Mouse (Mus musculus) MEL (cell line): ENCODE measurements around the gene Lhpp. TPM values are rescaled to one million over a fixed set of nuclear protein-coding genes. Genes with fewer than 3 reads are reported as not detected.
A peak's percentile ranks its signal among the peaks of the same experiment; 100 is the strongest.

ENCODE experiments used
- DNase-seq: peaks from one replicate; pipeline ENCODE4 v3.0.0; 2011; ENCODE audit warnings: low read depth, low spot score
- H3K27ac ChIP-seq: 2 replicates; pipeline ENCODE4 v1.5.1; 2012; ENCODE audit warnings: low read depth, mild to moderate bottlenecking, control low read depth, low read length, moderate library complexity; ENCODE audit not compliant: control insufficient read depth
- H3K27me3 ChIP-seq, 2 experiments: fragments of 150-350 bp in 1 of 2; sonication (generic) in 1 of 2; 2 replicates each; pipeline ENCODE4 v1.6.1; 2012; ENCODE audit warnings: low read length in 2 of 2, mild to moderate bottlenecking in 2 of 2, improper control_type of control experiment in 1 of 2, moderate library complexity in 1 of 2; ENCODE audit not compliant: insufficient read depth in 2 of 2, control insufficient read depth in 1 of 2
- H3K36me3 ChIP-seq, 2 experiments: 2 replicates each; pipeline ENCODE4 v1.6.1; 2012 to 2014; ENCODE audit warnings: low read length in 2 of 2, improper control_type of control experiment in 1 of 2, inconsistent platforms in 1 of 2, mild to moderate bottlenecking in 1 of 2; ENCODE audit not compliant: insufficient read depth in 2 of 2, control insufficient read depth in 1 of 2
- H3K4me1 ChIP-seq, 2 experiments: fragments of 150-350 bp in 1 of 2; sonication (generic) in 1 of 2; 2 replicates each; pipeline ENCODE4 v1.6.1; 2012; ENCODE audit warnings: low read length in 2 of 2, improper control_type of control experiment in 1 of 2, mild to moderate bottlenecking in 1 of 2; ENCODE audit not compliant: insufficient read depth in 2 of 2, control insufficient read depth in 1 of 2
- H3K4me3 ChIP-seq, 2 experiments: fragments of 150-350 bp in 1 of 2; sonication (generic) in 1 of 2; 2 replicates each; pipeline ENCODE4 v1.5.1; 2012; ENCODE audit warnings: low read depth in 2 of 2, low read length in 2 of 2, mild to moderate bottlenecking in 2 of 2, moderate library complexity in 2 of 2, control low read depth in 1 of 2, improper control_type of control experiment in 1 of 2; ENCODE audit not compliant: control insufficient read depth in 1 of 2, insufficient read depth in 1 of 2
- H3K79me2 ChIP-seq: 2 replicates; pipeline ENCODE4 v1.6.1; 2012; ENCODE audit warnings: mild to moderate bottlenecking, low read length, moderate library complexity; ENCODE audit not compliant: control insufficient read depth, poor library complexity, insufficient read depth
- H3K9ac ChIP-seq: 2 replicates; pipeline ENCODE4 v1.6.1; 2012; ENCODE audit warnings: low read depth, mild to moderate bottlenecking, control low read depth, low read length, moderate library complexity; ENCODE audit not compliant: control insufficient read depth, poor library complexity, severe bottlenecking
- H3K9me3 ChIP-seq: fragments of 150-350 bp; sonication (generic); replicated peaks from 2 replicates; pipeline ENCODE4 v1.6.1; 2012; ENCODE audit warnings: mild to moderate bottlenecking, low read length, improper control_type of control experiment, moderate library complexity; ENCODE audit not compliant: insufficient read depth
- BHLHE40 ChIP-seq: IDR thresholded peaks from 2 replicates; pipeline ENCODE4 v1.6.1; 2012; ENCODE audit warnings: low read depth, mild to moderate bottlenecking, inconsistent platforms, low read length, improper control_type of control experiment, borderline replicate concordance
- CHD1 ChIP-seq: IDR thresholded peaks from 2 replicates; pipeline ENCODE4 v1.6.1; 2012; ENCODE audit warnings: low read depth, mild to moderate bottlenecking, inconsistent platforms, low read length, improper control_type of control experiment
- CHD2 ChIP-seq: IDR thresholded peaks from 2 replicates; pipeline ENCODE4 v1.6.1; 2011; ENCODE audit warnings: low read length, improper control_type of control experiment
- CTCF ChIP-seq, 3 experiments: IDR thresholded peaks in 2 of 3; conservative IDR thresholded peaks in 1 of 3; 2 replicates each; pipeline ENCODE4 v1.5.1; 2011 to 2012; ENCODE audit warnings: low read length in 3 of 3, low read depth in 2 of 3, mild to moderate bottlenecking in 2 of 3, improper control_type of control experiment in 1 of 3, inconsistent platforms in 1 of 3, mixed read lengths in 1 of 3, moderate library complexity in 1 of 3; ENCODE audit not compliant: control insufficient read depth in 1 of 3, insufficient read depth in 1 of 3, poor library complexity in 1 of 3, severe bottlenecking in 1 of 3
- E2F4 ChIP-seq: IDR thresholded peaks from 2 replicates; pipeline ENCODE4 v1.6.1; 2011; ENCODE audit warnings: low read depth, low read length, improper control_type of control experiment, borderline replicate concordance
- EP300 ChIP-seq, 2 experiments: IDR thresholded peaks; 2 replicates each; pipeline ENCODE4 v1.6.1; 2011; ENCODE audit warnings: improper control_type of control experiment in 2 of 2, low read length in 2 of 2, low read depth in 1 of 2, mild to moderate bottlenecking in 1 of 2
- ETS1 ChIP-seq: IDR thresholded peaks from 2 replicates; pipeline ENCODE4 v1.6.1; 2012; ENCODE audit warnings: low read depth, mild to moderate bottlenecking, inconsistent platforms, low read length, improper control_type of control experiment, moderate library complexity
- GABPA ChIP-seq: IDR thresholded peaks from 2 replicates; pipeline ENCODE4 v1.6.1; 2012; ENCODE audit warnings: low read depth, mild to moderate bottlenecking, inconsistent platforms, low read length, improper control_type of control experiment, moderate library complexity
- JUND ChIP-seq: IDR thresholded peaks from 2 replicates; pipeline ENCODE4 v1.6.1; 2011; ENCODE audit warnings: low read depth, mild to moderate bottlenecking, improper control_type of control experiment, low read length
- KAT2A ChIP-seq: conservative IDR thresholded peaks from 2 replicates; pipeline ENCODE4 v1.6.1; 2012; ENCODE audit warnings: low read depth, low read length, improper control_type of control experiment, inconsistent platforms
- MAFK ChIP-seq: IDR thresholded peaks from 2 replicates; pipeline ENCODE4 v1.6.1; 2011; ENCODE audit warnings: low read depth, mild to moderate bottlenecking, low read length, improper control_type of control experiment, borderline replicate concordance
- MAZ ChIP-seq: IDR thresholded peaks from 2 replicates; pipeline ENCODE4 v1.6.1; 2012; ENCODE audit warnings: low read depth, mild to moderate bottlenecking, inconsistent platforms, low read length, improper control_type of control experiment
- MEF2A ChIP-seq: IDR thresholded peaks from 2 replicates; pipeline ENCODE4 v1.6.1; 2014; ENCODE audit warnings: low read depth, mild to moderate bottlenecking, inconsistent platforms, low read length, improper control_type of control experiment; ENCODE audit not compliant: poor library complexity, insufficient replicate concordance, severe bottlenecking; ENCODE audit errors: extremely low read depth
- NELFE ChIP-seq: IDR thresholded peaks from 2 replicates; pipeline ENCODE4 v1.6.1; 2011; ENCODE audit warnings: low read depth, low read length, improper control_type of control experiment
- NRF1 ChIP-seq: IDR thresholded peaks from 2 replicates; pipeline ENCODE4 v1.6.1; 2014; ENCODE audit warnings: low read depth, mild to moderate bottlenecking, inconsistent platforms, low read length, improper control_type of control experiment, moderate library complexity; ENCODE audit not compliant: poor library complexity, insufficient read depth, severe bottlenecking
- POLR2A ChIP-seq, 2 experiments: IDR thresholded peaks; 2 replicates each; pipeline ENCODE4 v1.6.1; 2011 to 2012; ENCODE audit warnings: low read length in 2 of 2, mild to moderate bottlenecking in 2 of 2, control low read depth in 1 of 2, improper control_type of control experiment in 1 of 2, low read depth in 1 of 2, moderate library complexity in 1 of 2; ENCODE audit not compliant: control insufficient read depth in 1 of 2, insufficient read depth in 1 of 2, poor library complexity in 1 of 2
- POLR2AphosphoS2 ChIP-seq: IDR thresholded peaks from 2 replicates; pipeline ENCODE4 v1.6.1; 2011; ENCODE audit warnings: low read length, improper control_type of control experiment
- RAD21 ChIP-seq: IDR thresholded peaks from 2 replicates; pipeline ENCODE4 v1.6.1; 2011; ENCODE audit warnings: mild to moderate bottlenecking, low read depth, low read length, improper control_type of control experiment
- SIN3A ChIP-seq: IDR thresholded peaks from 2 replicates; pipeline ENCODE4 v1.6.1; 2012; ENCODE audit warnings: low read length, improper control_type of control experiment, inconsistent platforms
- SMC3 ChIP-seq: IDR thresholded peaks from 2 replicates; pipeline ENCODE4 v1.6.1; 2011; ENCODE audit warnings: low read depth, low read length, improper control_type of control experiment
- TBP ChIP-seq: IDR thresholded peaks from 2 replicates; pipeline ENCODE4 v1.8.0; 2011; ENCODE audit warnings: low read depth, low read length, improper control_type of control experiment
- UBTF ChIP-seq: IDR thresholded peaks from 2 replicates; pipeline ENCODE4 v1.6.1; 2012; ENCODE audit warnings: low read depth, mild to moderate bottlenecking, inconsistent platforms, low read length, improper control_type of control experiment, moderate library complexity, borderline replicate concordance; ENCODE audit not compliant: insufficient read depth
- USF1 ChIP-seq: IDR thresholded peaks from 2 replicates; pipeline ENCODE4 v1.6.1; 2014; ENCODE audit warnings: low read depth, mild to moderate bottlenecking, inconsistent platforms, low read length, improper control_type of control experiment, moderate library complexity
- USF2 ChIP-seq, 2 experiments: IDR thresholded peaks; 2 replicates each; pipeline ENCODE4 v1.6.1; 2011 to 2012; ENCODE audit warnings: improper control_type of control experiment in 2 of 2, low read length in 2 of 2, borderline replicate concordance in 1 of 2, inconsistent platforms in 1 of 2, low read depth in 1 of 2, mild to moderate bottlenecking in 1 of 2; ENCODE audit not compliant: insufficient read depth in 1 of 2
- polyA plus RNA-seq, 2 experiments: library from polyadenylated mRNA; stranded (reverse) in 1 of 2; unstranded in 1 of 2; fragments of >175 nt in 1 of 2; fragments of >200 nt in 1 of 2; gene quantifications; 2 replicates each; pipeline versions ENCODE4 v1.2.1 to v1.2.4; 2012; ENCODE audit warnings: low replicate concordance in 2 of 2, low read depth in 1 of 2; ENCODE audit not compliant: insufficient read length in 2 of 2, insufficient read depth in 1 of 2, missing spikeins in 1 of 2
- total RNA-seq: library from RNA; depleted of rRNA; stranded (reverse); fragments of 300-350 nt; gene quantifications from 2 replicates; pipeline ENCODE4 v1.2.3, GENCODE M21; 2012

Gene Lhpp
- total and polyA plus RNA-seq, 3 experiments: 31.0 to 39.3 TPM; not detected in 1

GRCm38 (mm10) chr7:132595787-132596186, 14.7 kb upstream of the Lhpp start (continued):
- TF ChIP-seq E2F4 (no peak), SIN3A (peak; percentile 91), NRF1 (no peak), JUND (no peak), TBP (peak; percentile 62; the same call in 1 of the 2 replicates), EP300 (IDR thresholded peaks at IDR 0.05; ENCODE audit: low read depth in 1 of 2, low read length in 2 of 2) (peak; percentile 96 to 99), MAFK (no peak), NELFE (no peak), ETS1 (peak; percentile 96), MEF2A (no peak), USF2 (IDR thresholded peaks at IDR 0.05; ENCODE audit: borderline replicate concordance in 1 of 2, insufficient read depth in 1 of 2, low read depth in 1 of 2, low read length in 2 of 2) (no peak), GABPA (no peak), KAT2A (no peak), RAD21 (no peak), POLR2AphosphoS2 (no peak; the same call in 1 of the 2 replicates), CHD2 (peak; percentile 75), USF1 (no peak)

- Histone ChIP-seq H3K27me3 (peaks cover 0 to 2% of the 10 kb centered on the region in 2 experiments; a peak in 1 of 4 replicates), H3K9me3 (no peaks in the 10 kb centered on the region), H3K27ac (peak overlapping the region; percentile 93), H3K9ac (peak overlapping the region; percentile 77), H3K36me3 (peaks cover 0 to 36% of the 10 kb centered on the region in 2 experiments; a peak in 2 of 4 replicates), H3K79me2 (peaks cover 4% of the 10 kb centered on the region), H3K4me1 (peaks cover 28 to 43% of the 10 kb centered on the region in 2 experiments), H3K4me3 (peak overlapping the region; percentile 73 to 81)
- peak; percentile 71 for DNase-seq
- TF ChIP-seq POLR2A (IDR thresholded peaks at IDR 0.05; ENCODE audit: control insufficient read depth in 1 of 2, insufficient read depth in 1 of 2, low read depth in 1 of 2, low read length in 2 of 2, poor library complexity in 1 of 2) (peak; percentile 23 to 38; a peak in 1 of 4 replicates), MAZ (0 out of 2 replicates have a peak, but pooled peaks have one; percentile 47), UBTF (0 out of 2 replicates have a peak, but pooled peaks have one; percentile 20), BHLHE40 (no peak), CHD2 (no peak), ETS1 (no peak), CTCF (IDR thresholded peaks at IDR 0.05 in 2 of 3, conservative IDR thresholded peaks at IDR 0.05 in 1 of 3; ENCODE audit: control insufficient read depth in 1 of 3, insufficient read depth in 1 of 3, low read depth in 2 of 3, low read length in 3 of 3, poor library complexity in 1 of 3, severe bottlenecking in 1 of 3) (peak; percentile 13 to 48 (median 33); a peak in 4 of 6 replicates), EP300 (IDR thresholded peaks at IDR 0.05; ENCODE audit: low read depth in 1 of 2, low read length in 2 of 2) (peak in 1 of 2 experiments; percentile 42; a peak in 2 of 4 replicates), CHD1 (0 out of 2 replicates have a peak, but pooled peaks have one; percentile 39), SMC3 (0 out of 2 replicates have a peak, but pooled peaks have one; percentile 7)
Observed at GRCm38 (mm10) chr7:132596557-132597250, 13.7 kb upstream of the Lhpp start.
